Mouse (Mus musculus) lung, embryonic 16.5 days (tissue): Measurements from ENCODE around the gene Rd3l. TPM values are rescaled to one million over a fixed set of nuclear protein-coding genes. Genes with fewer than 3 reads are reported as not detected.

ENCODE experiments used
- ATAC-seq: fragments of 200-750 bp; cut with Nextera tagmentation; 2 replicates; pipeline ENCODE4 v1.8.0; 2017; ENCODE audit warnings: low read depth, mild to moderate bottlenecking, moderate library complexity
- H3K27ac ChIP-seq: fragments of 300-500 bp; sonication (generic); 2 replicates; pipeline ENCODE4 v1.5.1; 2014; ENCODE audit warnings: mild to moderate bottlenecking, control low read depth, low read length
- H3K27me3 ChIP-seq: fragments of 300-500 bp; sonication (generic); 2 replicates; pipeline ENCODE4 v1.6.1; 2014; ENCODE audit warnings: low read depth, low read length, mixed read lengths; ENCODE audit not compliant: control insufficient read depth, insufficient read depth
- H3K36me3 ChIP-seq: fragments of 300-500 bp; sonication (generic); 2 replicates; pipeline ENCODE4 v1.6.1; 2014; ENCODE audit warnings: low read length; ENCODE audit not compliant: control insufficient read depth, insufficient read depth
- H3K4me1 ChIP-seq: fragments of 300-500 bp; sonication (generic); replicated peaks from 2 replicates; pipeline ENCODE4 v1.6.1; 2014; ENCODE audit warnings: low read length, mixed read lengths; ENCODE audit not compliant: control insufficient read depth, insufficient read depth
- H3K4me2 ChIP-seq: fragments of 300-500 bp; sonication (generic); 2 replicates; pipeline ENCODE4 v1.6.1; 2014; ENCODE audit warnings: low read depth, low read length, control low read depth
- H3K4me3 ChIP-seq: fragments of 300-500 bp; sonication (generic); 2 replicates; pipeline ENCODE4 v1.5.1; 2014; ENCODE audit warnings: mild to moderate bottlenecking, low read length, control low read depth
- H3K9ac ChIP-seq: fragments of 300-500 bp; sonication (generic); 2 replicates; pipeline ENCODE4 v1.6.1; 2014; ENCODE audit warnings: low read length, control low read depth
- H3K9me3 ChIP-seq: fragments of 300-500 bp; sonication (generic); 2 replicates; pipeline ENCODE4 v1.6.1; 2016; ENCODE audit warnings: low read length; ENCODE audit not compliant: control insufficient read depth
- WGBS: fragments of 180-500 bp; shearing (Covaris S2); extraction: QIAGEN DNeasy Blood & Tissue Kit; methylation state at CpG from one replicate; pipeline ENCODE4 v1.1.7; 2014; 5-methylcytosine and 5-hydroxymethylcytosine counted together
- polyA plus RNA-seq: library from polyadenylated mRNA; unstranded; fragments of >200 nt; fragmentation: Nextera tagmentation; extraction: Ambion mirVana; gene quantifications from 2 replicates; pipeline ENCODE4 v1.2.1, GENCODE M21; 2015

The Rd3l gene
- polyA plus RNA-seq, 1 experiment from 2014 or later = not detected

GRCm38 (mm10) chr12:111936706-111937550 lies 44.2 kb downstream of the Rd3l start:
- peak overlapping the region; percentile 98 for H3K27ac ChIP-seq
- H3K4me2 ChIP-seq = peak overlapping the region; percentile 42
- no peak overlapping the region for H3K4me3 ChIP-seq
- no peaks in the 10 kb centered on the region for H3K27me3 ChIP-seq
- peak; percentile 85 for ATAC-seq
- peak overlapping the region; percentile 49 for H3K9ac ChIP-seq
- WGBS = 22% methylated on average over 24 of the region's 24 CpGs
- H3K9me3 ChIP-seq = no peaks in the 10 kb centered on the region
- H3K36me3 ChIP-seq = no peaks in the 10 kb centered on the region
- peaks cover 64% of the 10 kb centered on the region for H3K4me1 ChIP-seq

DNA sequence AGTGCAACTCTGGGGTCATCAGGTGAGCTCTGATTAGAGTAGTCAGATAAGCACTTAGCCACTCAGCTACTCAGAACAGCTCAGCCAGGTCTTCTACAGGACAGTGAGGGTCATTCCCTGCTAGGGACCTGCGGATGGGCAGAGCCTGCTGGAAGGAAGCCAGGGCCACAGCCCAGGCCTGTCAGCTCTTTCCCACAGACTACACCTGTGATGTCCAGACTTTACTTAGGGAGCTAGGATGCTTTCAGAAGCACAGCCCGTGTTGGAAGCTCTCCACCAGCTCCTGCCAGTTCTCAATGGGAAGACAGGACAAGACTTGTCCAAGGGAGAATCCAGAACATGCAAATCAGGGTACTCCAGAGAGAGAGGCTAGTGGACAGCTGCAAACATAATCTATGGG lies 47.1 kb downstream of the Rd3l start:
- Histone ChIP-seq H3K4me3 (no peak overlapping the region), H3K27me3 (no peaks in the 10 kb centered on the region), H3K9me3 (no peaks in the 10 kb centered on the region), H3K4me1 (peaks cover 58% of the 10 kb centered on the region), H3K4me2 (0 out of 2 replicates have a peak overlapping the region, but pooled peaks have one; percentile 10), H3K9ac (peak overlapping the region; percentile 31; the same call in 1 of the 2 replicates), H3K27ac (peak overlapping the region; percentile 86), H3K36me3 (no peaks in the 10 kb centered on the region)
- ATAC-seq = no peak
- whole genome bisulfite sequencing = 43% methylated on average over 2 of the region's 2 CpGs

- peak; percentile 48 for ATAC-seq
- Histone ChIP-seq H3K4me3 (no peak overlapping the region), H3K4me1 (peaks cover 52% of the 10 kb centered on the region), H3K9me3 (no peaks in the 10 kb centered on the region), H3K9ac (peak overlapping the region; percentile 22; the same call in 1 of the 2 replicates), H3K4me2 (0 out of 2 replicates have a peak overlapping the region, but pooled peaks have one; percentile 10), H3K36me3 (no peaks in the 10 kb centered on the region), H3K27ac (peak overlapping the region; percentile 86), H3K27me3 (no peaks in the 10 kb centered on the region)
- WGBS = 46% methylated on average over 11 of the region's 11 CpGs
These were observed 47.9 kb downstream of the Rd3l start for GRCm38 (mm10) chr12:111933032-111933704.

DNA sequence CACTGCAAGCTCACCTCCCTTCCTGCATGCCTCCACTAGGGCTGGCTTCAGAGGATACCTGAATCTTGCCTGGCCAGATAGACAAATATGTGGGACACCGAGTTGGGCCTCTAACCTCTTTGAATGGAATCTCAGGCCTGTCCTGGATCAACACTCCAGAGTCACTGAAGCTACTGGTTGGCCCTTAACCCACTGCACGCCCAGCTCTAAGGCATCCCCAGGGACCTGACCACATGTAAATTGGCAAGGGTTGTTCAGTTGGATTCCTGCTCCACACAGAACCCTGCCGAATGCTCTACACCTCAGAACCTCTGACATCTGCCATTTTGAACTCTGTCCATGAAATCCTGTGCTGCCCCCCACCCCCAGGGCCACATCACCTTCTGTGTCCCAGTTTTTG lies 48.6 kb downstream of the Rd3l start:
- Histone ChIP-seq H3K4me1 (peaks cover 50% of the 10 kb centered on the region), H3K9ac (peak overlapping the region; percentile 22; the same call in 1 of the 2 replicates), H3K36me3 (no peaks in the 10 kb centered on the region), H3K27ac (peak overlapping the region; percentile 86), H3K4me2 (no peak overlapping the region), H3K27me3 (no peaks in the 10 kb centered on the region), H3K9me3 (no peaks in the 10 kb centered on the region), H3K4me3 (no peak overlapping the region)
- WGBS = 52% methylated on average over 3 of the region's 3 CpGs
- ATAC-seq = no peak

- Histone ChIP-seq H3K9ac (no peak overlapping the region), H3K9me3 (no peaks in the 10 kb centered on the region), H3K4me1 (peaks cover 46% of the 10 kb centered on the region), H3K4me3 (no peak overlapping the region), H3K27ac (no peak overlapping the region), H3K4me2 (no peak overlapping the region), H3K36me3 (no peaks in the 10 kb centered on the region), H3K27me3 (no peaks in the 10 kb centered on the region)
- no peak for ATAC-seq
- 78% methylated on average over 9 of the region's 9 CpGs for WGBS
These were observed 49.6 kb downstream of the Rd3l start for GRCm38 (mm10) chr12:111931411-111932025.

Other genes starting within 250 kb of the Rd3l start
- gene Klc1, start 222.5 kb downstream of the Rd3l start, polyA plus RNA-seq = 82.4 and 86.9 TPM in 2 replicates
- gene Xrcc3, start 167.4 kb downstream of the Rd3l start, polyA plus RNA-seq = 9.1 and 9.2 TPM in 2 replicates
- 111 and 135 TPM in 2 replicates for gene Zfyve21, start 167.1 kb downstream of the Rd3l start, polyA plus RNA-seq
- 11.3 and 15.9 TPM in 2 replicates for gene Ppp1r13b, start 73.2 kb downstream of the Rd3l start, polyA plus RNA-seq
- gene Atp5mpl, start 14.3 kb downstream of the Rd3l start, polyA plus RNA-seq = 621 and 663 TPM in 2 replicates
- gene Tdrd9, start 9.8 kb downstream of the Rd3l start, polyA plus RNA-seq = 0.18 and 0.23 TPM in 2 replicates
- gene Aspg, start 125.4 kb upstream of the Rd3l start, polyA plus RNA-seq = 2.5 and 3.2 TPM in 2 replicates
- gene Kif26a, start 164.9 kb upstream of the Rd3l start, polyA plus RNA-seq = 3.0 and 3.1 TPM in 2 replicates